Mouse (Mus musculus) lung, embryonic 15.5 days (tissue): ENCODE measurements around the gene Rmi2. TPM values are rescaled to one million over a fixed set of nuclear protein-coding genes. Genes with fewer than 3 reads are reported as not detected.

Source experiments
- ATAC-seq: fragments of 200-750 bp; cut with Nextera tagmentation; 2 replicates; pipeline ENCODE4 v1.8.0; 2017; ENCODE audit warnings: moderate number of reproducible peaks, borderline replicate concordance; ENCODE audit not compliant: low FRiP score, low TSS enrichment; ENCODE audit errors: extremely low read depth
- H3K27ac ChIP-seq: fragments of 300-500 bp; sonication (generic); 2 replicates; pipeline ENCODE4 v1.5.1; 2015; ENCODE audit warnings: moderate library complexity, mild to moderate bottlenecking, inconsistent platforms
- H3K27me3 ChIP-seq: fragments of 300-500 bp; sonication (generic); 2 replicates; pipeline ENCODE4 v1.6.1; 2015; ENCODE audit warnings: inconsistent platforms
- H3K36me3 ChIP-seq: fragments of 300-500 bp; sonication (generic); 2 replicates; pipeline ENCODE4 v1.6.1; 2015; ENCODE audit warnings: inconsistent platforms
- H3K4me1 ChIP-seq: fragments of 300-500 bp; sonication (generic); 2 replicates; pipeline ENCODE4 v1.6.1; 2015; ENCODE audit warnings: inconsistent platforms
- H3K4me2 ChIP-seq: fragments of 300-500 bp; sonication (generic); 2 replicates; pipeline ENCODE4 v1.6.1; 2015; ENCODE audit warnings: inconsistent platforms, mild to moderate bottlenecking, moderate library complexity
- H3K4me3 ChIP-seq: fragments of 300-500 bp; sonication (generic); 2 replicates; pipeline ENCODE4 v1.5.1; 2015; ENCODE audit warnings: mild to moderate bottlenecking, inconsistent platforms
- H3K9ac ChIP-seq: fragments of 300-500 bp; sonication (generic); 2 replicates; pipeline ENCODE4 v1.6.1; 2015; ENCODE audit warnings: inconsistent platforms
- H3K9me3 ChIP-seq: fragments of 300-500 bp; sonication (generic); 2 replicates; pipeline ENCODE4 v1.6.1; 2016; ENCODE audit warnings: inconsistent platforms
- WGBS: fragments of 180-500 bp; shearing (Covaris S2); methylation state at CpG from one replicate; pipeline ENCODE4 v1.1.7; 2015; 5-methylcytosine and 5-hydroxymethylcytosine counted together
- polyA plus RNA-seq: library from polyadenylated mRNA; unstranded; fragments of >200 nt; fragmentation: Nextera tagmentation; extraction: Ambion mirVana; gene quantifications from 2 replicates; pipeline ENCODE4 v1.2.1, GENCODE M21; 2015

The Rmi2 gene
- polyA plus RNA-seq, 1 experiment from 2014 or later: 4.7 TPM

GRCm38 (mm10) chr16:10805789-10806527 is 28.9 kb upstream of the Rmi2 start, which contains the start of gene Prm1:
Gene Prm1, minus strand, starts transcription at chr16:10805839.
- no peak within 1 kb of the TSS for H3K27ac ChIP-seq
- no peak within 1 kb of the TSS for H3K9ac ChIP-seq
- no peaks in the 10 kb centered on the region for H3K27me3 ChIP-seq
- H3K4me1 ChIP-seq: no peaks in the 10 kb centered on the region
- no peaks in the 10 kb centered on the region for H3K9me3 ChIP-seq
- WGBS: 74% methylated on average over 10 of the region's 10 CpGs
- no peak for ATAC-seq
- no peak within 1 kb of the TSS for H3K4me2 ChIP-seq
- no peaks in the 10 kb centered on the region for H3K36me3 ChIP-seq
- no peak within 1 kb of the TSS for H3K4me3 ChIP-seq

GRCm38 (mm10) chr16:10810376-10810775 is 24.5 kb upstream of the Rmi2 start:
- WGBS: 95% methylated on average over 1 of the region's 1 CpGs
- Histone ChIP-seq H3K9me3 (no peaks in the 10 kb centered on the region), H3K27me3 (no peaks in the 10 kb centered on the region), H3K4me2 (no peak overlapping the region), H3K9ac (no peak overlapping the region), H3K4me1 (0 out of 2 replicates have a peak, but pooled peaks cover 5% of the 10 kb centered on the region), H3K27ac (no peak overlapping the region), H3K36me3 (no peaks in the 10 kb centered on the region), H3K4me3 (no peak overlapping the region)
- ATAC-seq: no peak

GRCm38 (mm10) chr16:10812865-10813371 is 21.9 kb upstream of the Rmi2 start, which contains the start of gene Gm11172:
Gene Gm11172, plus strand, starts transcription at chr16:10812915.
- no peak within 1 kb of the TSS for H3K4me3 ChIP-seq
- no peaks in the 10 kb centered on the region for H3K9me3 ChIP-seq
- WGBS: 71% methylated on average over 2 of the region's 2 CpGs
- no peaks in the 10 kb centered on the region for H3K27me3 ChIP-seq
- H3K4me2 ChIP-seq: no peak within 1 kb of the TSS
- H3K4me1 ChIP-seq: 0 out of 2 replicates have a peak, but pooled peaks cover 5% of the 10 kb centered on the region
- no peak for ATAC-seq
- H3K9ac ChIP-seq: no peak within 1 kb of the TSS
- no peak within 1 kb of the TSS for H3K27ac ChIP-seq
- no peaks in the 10 kb centered on the region for H3K36me3 ChIP-seq

GRCm38 (mm10) chr16:10813726-10814125 is 21.1 kb upstream of the Rmi2 start:
- Histone ChIP-seq H3K36me3 (no peaks in the 10 kb centered on the region), H3K9ac (no peak overlapping the region), H3K4me2 (no peak overlapping the region), H3K4me3 (no peak overlapping the region), H3K4me1 (0 out of 2 replicates have a peak, but pooled peaks cover 5% of the 10 kb centered on the region), H3K27ac (no peak overlapping the region), H3K27me3 (no peaks in the 10 kb centered on the region), H3K9me3 (no peaks in the 10 kb centered on the region)
- no peak for ATAC-seq
- WGBS: 66% methylated on average over 4 of the region's 4 CpGs

- Histone ChIP-seq H3K9me3 (no peaks in the 10 kb centered on the region), H3K27me3 (no peaks in the 10 kb centered on the region), H3K9ac (no peak overlapping the region), H3K4me3 (no peak overlapping the region), H3K4me2 (no peak overlapping the region), H3K27ac (no peak overlapping the region), H3K4me1 (0 out of 2 replicates have a peak, but pooled peaks cover 5% of the 10 kb centered on the region), H3K36me3 (no peaks in the 10 kb centered on the region)
- peak; percentile 82; the same call in 1 of the 2 replicates for ATAC-seq
- WGBS: 42% methylated on average over 4 of the region's 4 CpGs
Measured at GRCm38 (mm10) chr16:10814864-10815263, 20.0 kb upstream of the Rmi2 start.

- H3K9ac ChIP-seq: no peak overlapping the region
- no peaks in the 10 kb centered on the region for H3K9me3 ChIP-seq
- no peak overlapping the region for H3K4me3 ChIP-seq
- peaks cover 10% of the 10 kb centered on the region; the same call in 1 of the 2 replicates for H3K4me1 ChIP-seq
- no peaks in the 10 kb centered on the region for H3K27me3 ChIP-seq
- H3K4me2 ChIP-seq: no peak overlapping the region
- H3K27ac ChIP-seq: no peak overlapping the region
- ATAC-seq: no peak
- no peaks in the 10 kb centered on the region for H3K36me3 ChIP-seq
- 83% methylated on average over 4 of the region's 4 CpGs for WGBS
Measured at GRCm38 (mm10) chr16:10818579-10819135, 16.2 kb upstream of the Rmi2 start.

GRCm38 (mm10) chr16:10819966-10820365 is 14.9 kb upstream of the Rmi2 start:
- no peak overlapping the region for H3K27ac ChIP-seq
- no peaks in the 10 kb centered on the region for H3K36me3 ChIP-seq
- no peaks in the 10 kb centered on the region for H3K27me3 ChIP-seq
- ATAC-seq: no peak
- peaks cover 4% of the 10 kb centered on the region; the same call in 1 of the 2 replicates for H3K4me1 ChIP-seq
- no peak overlapping the region for H3K4me2 ChIP-seq
- no peak overlapping the region for H3K9ac ChIP-seq
- 57% methylated on average over 3 of the region's 3 CpGs for WGBS
- no peaks in the 10 kb centered on the region for H3K9me3 ChIP-seq
- no peak overlapping the region for H3K4me3 ChIP-seq

GRCm38 (mm10) chr16:10821387-10821786 is 13.5 kb upstream of the Rmi2 start:
- no peaks in the 10 kb centered on the region for H3K36me3 ChIP-seq
- no peak overlapping the region for H3K9ac ChIP-seq
- H3K4me2 ChIP-seq: no peak overlapping the region
- H3K9me3 ChIP-seq: no peaks in the 10 kb centered on the region
- 37% methylated on average over 4 of the region's 4 CpGs for WGBS
- no peak overlapping the region for H3K4me3 ChIP-seq
- ATAC-seq: no peak
- no peak overlapping the region for H3K27ac ChIP-seq
- no peaks in the 10 kb centered on the region for H3K27me3 ChIP-seq
- peaks cover 4% of the 10 kb centered on the region; the same call in 1 of the 2 replicates for H3K4me1 ChIP-seq

GRCm38 (mm10) chr16:10824536-10824935 is 10.3 kb upstream of the Rmi2 start:
- no peaks in the 10 kb centered on the region for H3K36me3 ChIP-seq
- no peaks in the 10 kb centered on the region for H3K27me3 ChIP-seq
- H3K9ac ChIP-seq: no peak overlapping the region
- peaks cover 4% of the 10 kb centered on the region; the same call in 1 of the 2 replicates for H3K4me1 ChIP-seq
- 87% methylated on average over 1 of the region's 1 CpGs for WGBS
- no peak for ATAC-seq
- H3K9me3 ChIP-seq: no peaks in the 10 kb centered on the region
- no peak overlapping the region for H3K27ac ChIP-seq
- no peak overlapping the region for H3K4me3 ChIP-seq
- no peak overlapping the region for H3K4me2 ChIP-seq

GRCm38 (mm10) chr16:10825840-10826239 is 9.0 kb upstream of the Rmi2 start:
- no peaks in the 10 kb centered on the region for H3K27me3 ChIP-seq
- H3K4me2 ChIP-seq: no peak overlapping the region
- ATAC-seq: no peak
- H3K4me3 ChIP-seq: no peak overlapping the region
- no peaks in the 10 kb centered on the region for H3K36me3 ChIP-seq
- H3K27ac ChIP-seq: no peak overlapping the region
- no peak overlapping the region for H3K9ac ChIP-seq
- 84% methylated on average over 4 of the region's 4 CpGs for WGBS
- peaks cover 4% of the 10 kb centered on the region; the same call in 1 of the 2 replicates for H3K4me1 ChIP-seq
- H3K9me3 ChIP-seq: no peaks in the 10 kb centered on the region

- Histone ChIP-seq H3K9me3 (no peaks in the 10 kb centered on the region), H3K4me3 (no peak overlapping the region), H3K9ac (no peak overlapping the region), H3K4me1 (no peaks in the 10 kb centered on the region), H3K27ac (no peak overlapping the region), H3K27me3 (no peaks in the 10 kb centered on the region), H3K36me3 (no peaks in the 10 kb centered on the region), H3K4me2 (no peak overlapping the region)
- 82% methylated on average over 9 of the region's 9 CpGs for WGBS
- ATAC-seq: no peak
Measured at GRCm38 (mm10) chr16:10827269-10827668, 7.6 kb upstream of the Rmi2 start.
